Mouse (Mus musculus): Measurements from ENCODE around the gene Olfr1079.

DNA sequence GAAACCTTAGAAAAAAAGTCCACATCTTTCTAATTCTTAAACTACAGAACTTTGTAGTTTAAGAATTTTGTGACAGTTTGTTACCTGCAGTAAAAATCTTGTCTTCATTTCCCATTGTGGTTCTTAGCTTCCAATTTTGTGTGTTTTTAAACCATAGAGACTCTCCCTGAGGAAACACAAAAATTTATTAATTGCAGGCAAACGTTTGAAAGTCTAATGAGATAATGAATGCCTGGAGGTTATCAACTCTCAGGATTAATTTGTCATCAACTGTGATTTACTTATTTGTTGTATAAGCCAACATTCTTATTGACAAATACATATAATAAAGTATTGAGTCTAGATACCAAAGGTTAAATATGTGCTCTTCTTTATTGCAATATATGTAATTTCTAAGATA, 55.0 kb downstream of the Olfr1079 start, which contains the start of gene Olfr228:
- TF ChIP-seq CTCF (conservative IDR thresholded peaks at IDR 0.05; ENCODE audit: low read length), result no peak
- TF ChIP-seq POU5F1 (IDR thresholded peaks at IDR 0.05; ENCODE audit: borderline replicate concordance, low read length), result no peak
- TF ChIP-seq NANOG (IDR thresholded peaks at IDR 0.05; ENCODE audit: borderline replicate concordance, low read length), result no peak

Data from E14TG2a.4 (cell line).